Mouse (Mus musculus) embryonic facial prominence, embryonic 12.5 days (tissue): Measurements from ENCODE around the gene Dmkn. TPM values are rescaled to one million over a fixed set of nuclear protein-coding genes. Genes with fewer than 3 reads are reported as not detected.
"Not testable (repeated sequence)": the region's sequence is repeated elsewhere in the genome, so short reads cannot be mapped to it uniquely, and the experiment has no call there.

ENCODE experiments used
- ATAC-seq: fragments of 200-750 bp; cut with Nextera tagmentation; 2 replicates; pipeline ENCODE4 v1.8.0; 2017; ENCODE audit not compliant: insufficient number of reproducible peaks, insufficient read depth, low FRiP score, low TSS enrichment
- H3K27ac ChIP-seq: fragments of 300-500 bp; sonication (generic); 2 replicates; pipeline ENCODE4 v1.5.1; 2016; ENCODE audit warnings: mild to moderate bottlenecking
- H3K27me3 ChIP-seq: fragments of 300-500 bp; sonication (generic); 2 replicates; pipeline ENCODE4 v1.6.1; 2016; ENCODE audit warnings: mild to moderate bottlenecking, moderate library complexity
- H3K36me3 ChIP-seq: fragments of 300-500 bp; sonication (generic); 2 replicates; pipeline ENCODE4 v1.6.1; 2016; ENCODE audit warnings: mild to moderate bottlenecking
- H3K4me1 ChIP-seq: fragments of 300-500 bp; sonication (generic); 2 replicates; pipeline ENCODE4 v1.6.1; 2016
- H3K4me2 ChIP-seq: fragments of 300-500 bp; sonication (generic); replicated peaks from 2 replicates; pipeline ENCODE4 v1.6.1; 2016; ENCODE audit warnings: mild to moderate bottlenecking, moderate library complexity
- H3K4me3 ChIP-seq: fragments of 300-500 bp; sonication (generic); 2 replicates; pipeline ENCODE4 v1.5.1; 2016; ENCODE audit warnings: mild to moderate bottlenecking
- H3K9ac ChIP-seq: fragments of 300-500 bp; sonication (generic); 2 replicates; pipeline ENCODE4 v1.6.1; 2016; ENCODE audit warnings: mild to moderate bottlenecking, moderate library complexity
- H3K9me3 ChIP-seq: fragments of 300-500 bp; sonication (generic); 2 replicates; pipeline ENCODE4 v1.6.1; 2016; ENCODE audit warnings: mild to moderate bottlenecking, moderate library complexity
- WGBS: fragments of 180-500 bp; shearing (Covaris S2); methylation state at CpG from one replicate; pipeline ENCODE4 v1.1.7; 2016; 5-methylcytosine and 5-hydroxymethylcytosine counted together
- polyA plus RNA-seq: library from polyadenylated mRNA; unstranded; fragments of >200 nt; fragmentation: Nextera tagmentation; extraction: Ambion mirVana; gene quantifications from 2 replicates; pipeline ENCODE4 v1.2.1, GENCODE M21; 2016

Dmkn gene
- polyA plus RNA-seq, 1 experiment from 2014 or later, result not detected

GRCm38 (mm10) chr7:30824306-30824705 lies 60.8 kb downstream of the Dmkn start:
- WGBS, result 82% methylated on average over 3 of the region's 3 CpGs
- no peak overlapping the region for H3K4me3 ChIP-seq

GRCm38 (mm10) chr7:30826660-30827059 lies 63.1 kb downstream of the Dmkn start:
- Histone ChIP-seq H3K27ac (no peak overlapping the region), H3K4me3 (no peak overlapping the region), H3K4me2 (no peak overlapping the region), H3K36me3 (no peaks in the 10 kb centered on the region), H3K4me1 (no peaks in the 10 kb centered on the region), H3K9me3 (no peaks in the 10 kb centered on the region), H3K9ac (no peak overlapping the region), H3K27me3 (no peaks in the 10 kb centered on the region)
- ATAC-seq, result no peak
- 83% methylated on average over 10 of the region's 10 CpGs for WGBS

More at GRCm38 (mm10) chr7:30824306-30824705, 60.8 kb downstream of the Dmkn start:
- H3K9me3 ChIP-seq, result no peaks in the 10 kb centered on the region
- H3K36me3 ChIP-seq, result no peaks in the 10 kb centered on the region
- H3K4me1 ChIP-seq, result 0 out of 2 replicates have a peak, but pooled peaks cover 9% of the 10 kb centered on the region
- no peak for ATAC-seq
- no peaks in the 10 kb centered on the region for H3K27me3 ChIP-seq
- no peak overlapping the region for H3K4me2 ChIP-seq
- H3K27ac ChIP-seq, result no peak overlapping the region
- H3K9ac ChIP-seq, result no peak overlapping the region

- H3K4me3 ChIP-seq, H3K4me1 ChIP-seq, ATAC-seq, H3K36me3 ChIP-seq, H3K9ac ChIP-seq, H3K9me3 ChIP-seq, H3K4me2 ChIP-seq, H3K27ac ChIP-seq, H3K27me3 ChIP-seq: not testable (repeated sequence)
These were observed 65.3 kb downstream of the Dmkn start for GRCm38 (mm10) chr7:30828871-30829270.

- no peaks in the 10 kb centered on the region for H3K36me3 ChIP-seq
- H3K9ac ChIP-seq, result no peak overlapping the region
- no peak overlapping the region for H3K4me3 ChIP-seq
- no peak for ATAC-seq
- 67% methylated on average over 3 of the region's 3 CpGs for WGBS
- no peak overlapping the region for H3K27ac ChIP-seq
- H3K4me1 ChIP-seq, result no peaks in the 10 kb centered on the region
- no peaks in the 10 kb centered on the region for H3K27me3 ChIP-seq
- no peak overlapping the region for H3K4me2 ChIP-seq
- no peaks in the 10 kb centered on the region for H3K9me3 ChIP-seq
These were observed 65.9 kb downstream of the Dmkn start for GRCm38 (mm10) chr7:30829428-30829827.

Other genes starting within 250 kb of the Dmkn start
- gene Arhgap33, start 228.7 kb upstream of the Dmkn start, polyA plus RNA-seq, result 20.0 and 26.5 TPM in 2 replicates
- gene Hspb6, start 211.6 kb upstream of the Dmkn start, polyA plus RNA-seq, result 8.5 and 9.2 TPM in 2 replicates
- 15.6 and 16.0 TPM in 2 replicates for gene Proser3, start 211.5 kb upstream of the Dmkn start, polyA plus RNA-seq
- 44.7 and 49.1 TPM in 2 replicates for gene Lin37, start 203.9 kb upstream of the Dmkn start, polyA plus RNA-seq
- gene U2af1l4, start 200.5 kb upstream of the Dmkn start, polyA plus RNA-seq, result 94.1 TPM in 2 replicates
- gene Gm49396, start 200.4 kb upstream of the Dmkn start, polyA plus RNA-seq, result 16.5 and 17.4 TPM in 2 replicates
- gene Psenen, start 200.1 kb upstream of the Dmkn start, polyA plus RNA-seq, result 132 and 138 TPM in 2 replicates
- gene Igflr1, start 198.3 kb upstream of the Dmkn start, polyA plus RNA-seq, result 4.1 and 5.5 TPM in 2 replicates
- 11.6 and 12.6 TPM in 2 replicates for gene Kmt2b, start 175.0 kb upstream of the Dmkn start, polyA plus RNA-seq
- gene Zbtb32, start 164.8 kb upstream of the Dmkn start, polyA plus RNA-seq, result 0.17 and 0.19 TPM in 2 replicates
- 0.37 and 0.73 TPM in 2 replicates for gene Upk1a, start 150.9 kb upstream of the Dmkn start, polyA plus RNA-seq
- gene Cox6b1, start 137.6 kb upstream of the Dmkn start, polyA plus RNA-seq, result 761 and 784 TPM in 2 replicates
- not detected in 2 replicates for gene Etv2, start 127.9 kb upstream of the Dmkn start, polyA plus RNA-seq
- 151 and 154 TPM in 2 replicates for gene Rbm42, start 113.4 kb upstream of the Dmkn start, polyA plus RNA-seq
- gene Haus5, start 98.8 kb upstream of the Dmkn start, polyA plus RNA-seq, result 54.8 and 59.3 TPM in 2 replicates
- gene Pmis2, start 92.2 kb upstream of the Dmkn start, polyA plus RNA-seq, result not detected in 2 replicates
- gene 2200002J24Rik, start 64.8 kb upstream of the Dmkn start, polyA plus RNA-seq, result not detected in 2 replicates
- gene Atp4a, start 51.5 kb upstream of the Dmkn start, polyA plus RNA-seq, result 0.50 and 0.96 TPM in 2 replicates
- gene Tmem147, start 34.2 kb upstream of the Dmkn start, polyA plus RNA-seq, result 156 and 166 TPM in 2 replicates
- 0.62 and 0.97 TPM in 2 replicates for gene Gapdhs, start 20.1 kb upstream of the Dmkn start, polyA plus RNA-seq
- gene Sbsn, start 12.3 kb upstream of the Dmkn start, polyA plus RNA-seq, result 1.1 and 1.3 TPM in 2 replicates
- gene Krtdap, start 24.1 kb downstream of the Dmkn start, polyA plus RNA-seq, result 1.0 and 1.1 TPM in 2 replicates
- gene Ffar2, start 60.0 kb downstream of the Dmkn start, polyA plus RNA-seq, result 0.24 TPM in 1 of 2 replicates, not detected in the other
- 0.13 TPM in 1 of 2 replicates, not detected in the other for gene Ffar3, start 92.4 kb downstream of the Dmkn start, polyA plus RNA-seq
- gene Ffar1, start 97.8 kb downstream of the Dmkn start, polyA plus RNA-seq, result not detected in 2 replicates
- gene Cd22, start 116.6 kb downstream of the Dmkn start, polyA plus RNA-seq, result 0.09 and 0.17 TPM in 2 replicates
- 0.26 and 0.29 TPM in 2 replicates for gene Mag, start 151.1 kb downstream of the Dmkn start, polyA plus RNA-seq
- gene Hamp2, start 160.9 kb downstream of the Dmkn start, polyA plus RNA-seq, result not detected in 2 replicates
- not detected in 2 replicates for gene Hamp, start 180.3 kb downstream of the Dmkn start, polyA plus RNA-seq
- 31.8 and 32.7 TPM in 2 replicates for gene Usf2, start 193.0 kb downstream of the Dmkn start, polyA plus RNA-seq
- 25.6 and 26.2 TPM in 2 replicates for gene Lsr, start 209.7 kb downstream of the Dmkn start, polyA plus RNA-seq
- 1.4 and 2.0 TPM in 2 replicates for gene Fam187b, start 210.0 kb downstream of the Dmkn start, polyA plus RNA-seq